Mouse (Mus musculus) kidney, postnatal 36 days (tissue): ENCODE data around the gene Krcc1.

Source experiments
- DNase-seq, 2 experiments: peaks; one replicate each; pipeline ENCODE4 v3.0.0; 2021 to 2022; ENCODE audit warnings: mixed read lengths in 2 of 2

The Krcc1 gene

GRCm38 (mm10) chr6:71271389-71272315 is at the start of gene Krcc1:
Krcc1 (plus strand) TSS chr6:71271677.
- DNase-seq: peak; percentile 97 to 99

GRCm38 (mm10) chr6:71224184-71224943 is 47.1 kb upstream of the Krcc1 start:
- no peak for DNase-seq

- no peak for DNase-seq
Measured at GRCm38 (mm10) chr6:71226544-71226943, 44.9 kb upstream of the Krcc1 start.

GRCm38 (mm10) chr6:71227157-71227770 is 44.2 kb upstream of the Krcc1 start:
- DNase-seq: peak in 1 of 2 experiments; percentile 26

- no peak for DNase-seq
Measured at GRCm38 (mm10) chr6:71235121-71235520, 36.4 kb upstream of the Krcc1 start.

GRCm38 (mm10) chr6:71235944-71236343 is 35.5 kb upstream of the Krcc1 start:
- DNase-seq: peak in 1 of 2 experiments; percentile 10

- peak; percentile 71 to 80 for DNase-seq
Measured at GRCm38 (mm10) chr6:71236506-71236905, 35.0 kb upstream of the Krcc1 start.

GRCm38 (mm10) chr6:71237031-71237431 is 34.4 kb upstream of the Krcc1 start:
- peak; percentile 50 to 52 for DNase-seq

- DNase-seq: no peak
Measured at GRCm38 (mm10) chr6:71239069-71239750, 32.3 kb upstream of the Krcc1 start.

GRCm38 (mm10) chr6:71240831-71241230 is 30.6 kb upstream of the Krcc1 start:
- no peak for DNase-seq

- DNase-seq: no peak
Measured at GRCm38 (mm10) chr6:71242811-71243210, 28.7 kb upstream of the Krcc1 start.

GRCm38 (mm10) chr6:71243258-71243657 is 28.2 kb upstream of the Krcc1 start:
- no peak for DNase-seq

- no peak for DNase-seq
Measured at GRCm38 (mm10) chr6:71248420-71248819, 23.1 kb upstream of the Krcc1 start.

GRCm38 (mm10) chr6:71249615-71250014 is 21.9 kb upstream of the Krcc1 start:
- DNase-seq: no peak

GRCm38 (mm10) chr6:71250951-71251350 is 20.5 kb upstream of the Krcc1 start:
- no peak for DNase-seq

GRCm38 (mm10) chr6:71254456-71254855 is 17.0 kb upstream of the Krcc1 start:
- DNase-seq: no peak

GRCm38 (mm10) chr6:71256166-71256565 is 15.3 kb upstream of the Krcc1 start:
- no peak for DNase-seq

- no peak for DNase-seq
Measured at GRCm38 (mm10) chr6:71257375-71257774, 14.1 kb upstream of the Krcc1 start.

GRCm38 (mm10) chr6:71258562-71258961 is 12.9 kb upstream of the Krcc1 start:
- no peak for DNase-seq

- DNase-seq: no peak
Measured at GRCm38 (mm10) chr6:71259166-71259565, 12.3 kb upstream of the Krcc1 start.

GRCm38 (mm10) chr6:71260051-71260640 is 11.3 kb upstream of the Krcc1 start:
- DNase-seq: no peak

- no peak for DNase-seq
Measured at GRCm38 (mm10) chr6:71261060-71261459, 10.4 kb upstream of the Krcc1 start.
